Mouse (Mus musculus): ENCODE measurements around the gene Tnfaip1. TPM values are rescaled to one million over a fixed set of nuclear protein-coding genes. Genes with fewer than 3 reads are reported as not detected.
"Not testable (repeated sequence)": the region's sequence is repeated elsewhere in the genome, so short reads cannot be mapped to it uniquely, and the experiment has no call there.

The Tnfaip1 gene
- total RNA-seq (2014; rRNA removed), result 11.5 and 14.4 TPM in 2 replicates
- 13.9 and 16.7 TPM in 2 replicates for polyA plus RNA-seq (2012; rRNA removed)

GRCm38 (mm10) chr11:78536080-78536689, at the start of gene Tnfaip1, which contains the start of gene Ift20:
Tnfaip1 (minus strand) TSS chr11:78536332.
Ift20 (plus strand) TSS chr11:78536361.
- Histone ChIP-seq H3K27ac (replicated peaks; ENCODE audit: insufficient read depth, low read depth, low read length) (peak within 1 kb of the TSS; percentile 79), H3K27me3 (ENCODE audit: control insufficient read depth, insufficient read depth, low read length) (no peaks in the 10 kb centered on the region), H3K4me3 (ENCODE audit: insufficient read depth, low read depth, low read length) (peak within 1 kb of the TSS; percentile 86), H3K79me2 (ENCODE audit: control insufficient read depth, insufficient read depth, low read length) (peaks cover 15% of the 10 kb centered on the region; the same call in 1 of the 2 replicates), H3K4me1 (ENCODE audit: control insufficient read depth, insufficient read depth, low read length) (peaks cover 11% of the 10 kb centered on the region), H3K9ac (ENCODE audit: low read depth, low read length) (peak within 1 kb of the TSS; percentile 87), H3K36me3 (ENCODE audit: control insufficient read depth, insufficient read depth, low read length) (peaks cover 16% of the 10 kb centered on the region)
- DNase-seq (ENCODE audit: extremely low read depth, low read depth, low spot score), result peak; percentile 98
- no peak for TF ChIP-seq CTCF (IDR thresholded peaks at IDR 0.05; ENCODE audit: low read depth, low read length)
- peak; percentile 77 for TF ChIP-seq POLR2A (IDR thresholded peaks at IDR 0.05; ENCODE audit: extremely low read depth, insufficient read depth, low read length)
- WGBS, result under 1% methylated on average over 52 of the region's 52 CpGs

DNA sequence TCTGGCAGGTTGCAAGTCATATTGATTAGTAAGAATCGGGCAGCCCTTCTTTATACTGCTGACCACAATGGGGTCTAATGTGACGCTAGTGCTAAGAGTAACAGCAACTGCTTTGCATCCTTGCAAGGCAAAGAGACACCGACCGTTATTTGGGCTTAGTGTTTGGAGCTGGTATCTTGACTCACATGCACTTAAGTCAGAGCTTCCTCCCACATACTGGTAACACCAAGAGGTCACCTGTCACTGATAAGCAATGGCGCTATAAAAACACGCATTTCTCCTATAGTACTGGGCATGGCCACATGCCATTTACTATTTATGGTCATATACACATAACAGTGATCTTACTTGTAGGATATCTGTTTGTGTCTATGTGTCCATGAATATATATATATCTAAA, 46.7 kb upstream of the Tnfaip1 start:
- no peak overlapping the region for H3K27ac ChIP-seq (replicated peaks; ENCODE audit: insufficient read depth, low read depth, low read length)
- no peaks in the 10 kb centered on the region for H3K79me2 ChIP-seq (ENCODE audit: control insufficient read depth, insufficient read depth, low read length)
- no peak for DNase-seq (ENCODE audit: extremely low read depth, low read depth, low spot score)
- TF ChIP-seq CTCF (IDR thresholded peaks at IDR 0.05; ENCODE audit: low read depth, low read length) (no peak), POLR2A (IDR thresholded peaks at IDR 0.05; ENCODE audit: extremely low read depth, insufficient read depth, low read length) (no peak)
- no peak overlapping the region for H3K9ac ChIP-seq (ENCODE audit: low read depth, low read length)
- no peaks in the 10 kb centered on the region for H3K4me1 ChIP-seq (ENCODE audit: control insufficient read depth, insufficient read depth, low read length)
- no peak overlapping the region for H3K4me3 ChIP-seq (ENCODE audit: insufficient read depth, low read depth, low read length)
- WGBS, result 88% methylated on average over 6 of the region's 6 CpGs
- H3K27me3 ChIP-seq (ENCODE audit: control insufficient read depth, insufficient read depth, low read length), result no peaks in the 10 kb centered on the region
- H3K36me3 ChIP-seq (ENCODE audit: control insufficient read depth, insufficient read depth, low read length), result peaks cover 26% of the 10 kb centered on the region

- TF ChIP-seq POLR2A (IDR thresholded peaks at IDR 0.05; ENCODE audit: extremely low read depth, insufficient read depth, low read length) (no peak), CTCF (IDR thresholded peaks at IDR 0.05; ENCODE audit: low read depth, low read length) (no peak)
- DNase-seq (ENCODE audit: extremely low read depth, low read depth, low spot score), result peak; percentile 93
- Histone ChIP-seq H3K27me3 (ENCODE audit: control insufficient read depth, insufficient read depth, low read length) (no peaks in the 10 kb centered on the region), H3K27ac (replicated peaks; ENCODE audit: insufficient read depth, low read depth, low read length) (peak overlapping the region; percentile 72), H3K36me3 (ENCODE audit: control insufficient read depth, insufficient read depth, low read length) (peaks cover 9% of the 10 kb centered on the region; the same call in 1 of the 2 replicates), H3K4me3 (ENCODE audit: insufficient read depth, low read depth, low read length) (no peak overlapping the region), H3K4me1 (ENCODE audit: control insufficient read depth, insufficient read depth, low read length) (peaks cover 13% of the 10 kb centered on the region), H3K9ac (ENCODE audit: low read depth, low read length) (no peak overlapping the region), H3K79me2 (ENCODE audit: control insufficient read depth, insufficient read depth, low read length) (no peaks in the 10 kb centered on the region)
- 23% methylated on average over 2 of the region's 2 CpGs for WGBS
Observed at GRCm38 (mm10) chr11:78574975-78575374, 38.8 kb upstream of the Tnfaip1 start.

DNA sequence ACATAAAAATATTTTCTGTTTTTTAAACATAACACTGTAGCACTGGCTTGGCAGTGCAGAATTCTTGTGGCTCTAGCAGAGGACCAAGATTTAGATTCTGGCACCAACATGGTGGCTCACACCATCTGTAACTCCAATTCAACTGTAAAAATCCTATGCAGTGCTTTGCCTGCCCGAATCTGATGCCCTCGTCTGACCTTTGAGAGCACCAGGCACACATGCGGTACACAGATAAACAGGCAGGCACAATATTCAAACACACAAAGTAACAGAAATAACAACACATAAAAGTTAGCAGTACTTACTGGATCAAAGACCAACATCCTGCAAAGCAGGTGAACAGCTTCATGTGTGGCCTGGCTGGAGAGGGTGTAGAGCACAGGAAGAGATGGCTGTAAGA, 38.4 kb upstream of the Tnfaip1 start:
- H3K4me1 ChIP-seq (ENCODE audit: control insufficient read depth, insufficient read depth, low read length), result peaks cover 15% of the 10 kb centered on the region
- H3K36me3 ChIP-seq (ENCODE audit: control insufficient read depth, insufficient read depth, low read length), result peaks cover 8% of the 10 kb centered on the region; the same call in 1 of the 2 replicates
- WGBS, result 49% methylated on average over 3 of the region's 3 CpGs
- H3K79me2 ChIP-seq (ENCODE audit: control insufficient read depth, insufficient read depth, low read length), result no peaks in the 10 kb centered on the region
- DNase-seq (ENCODE audit: extremely low read depth, low read depth, low spot score), result no peak
- H3K9ac ChIP-seq (ENCODE audit: low read depth, low read length), result no peak overlapping the region
- H3K27ac ChIP-seq (replicated peaks; ENCODE audit: insufficient read depth, low read depth, low read length), result peak overlapping the region; percentile 68
- H3K27me3 ChIP-seq (ENCODE audit: control insufficient read depth, insufficient read depth, low read length), result no peaks in the 10 kb centered on the region
- H3K4me3 ChIP-seq (ENCODE audit: insufficient read depth, low read depth, low read length), result no peak overlapping the region
- TF ChIP-seq POLR2A (IDR thresholded peaks at IDR 0.05; ENCODE audit: extremely low read depth, insufficient read depth, low read length), result no peak

GRCm38 (mm10) chr11:78574031-78574430, 37.9 kb upstream of the Tnfaip1 start:
- not testable (repeated sequence) for H3K4me3 ChIP-seq (ENCODE audit: insufficient read depth, low read depth, low read length); H3K9ac ChIP-seq (ENCODE audit: low read depth, low read length); H3K27ac ChIP-seq (replicated peaks; ENCODE audit: insufficient read depth, low read depth, low read length); H3K79me2 ChIP-seq (ENCODE audit: control insufficient read depth, insufficient read depth, low read length); H3K27me3 ChIP-seq (ENCODE audit: control insufficient read depth, insufficient read depth, low read length); DNase-seq (ENCODE audit: extremely low read depth, low read depth, low spot score); H3K36me3 ChIP-seq (ENCODE audit: control insufficient read depth, insufficient read depth, low read length)
- H3K4me1 ChIP-seq (ENCODE audit: control insufficient read depth, insufficient read depth, low read length), result peaks cover 15% of the 10 kb centered on the region
- WGBS, result 79% methylated on average over 4 of the region's 4 CpGs

- Histone ChIP-seq H3K27me3 (ENCODE audit: control insufficient read depth, insufficient read depth, low read length) (no peaks in the 10 kb centered on the region), H3K27ac (replicated peaks; ENCODE audit: insufficient read depth, low read depth, low read length) (no peak overlapping the region), H3K79me2 (ENCODE audit: control insufficient read depth, insufficient read depth, low read length) (no peaks in the 10 kb centered on the region), H3K9ac (ENCODE audit: low read depth, low read length) (no peak overlapping the region), H3K36me3 (ENCODE audit: control insufficient read depth, insufficient read depth, low read length) (peaks cover 4% of the 10 kb centered on the region; the same call in 1 of the 2 replicates), H3K4me3 (ENCODE audit: insufficient read depth, low read depth, low read length) (no peak overlapping the region), H3K4me1 (ENCODE audit: control insufficient read depth, insufficient read depth, low read length) (peaks cover 15% of the 10 kb centered on the region)
- WGBS, result 59% methylated on average over 6 of the region's 6 CpGs
- peak; percentile 30 for DNase-seq (ENCODE audit: extremely low read depth, low read depth, low spot score)
- no peak for TF ChIP-seq CTCF (IDR thresholded peaks at IDR 0.05; ENCODE audit: low read depth, low read length)
- no peak for TF ChIP-seq POLR2A (IDR thresholded peaks at IDR 0.05; ENCODE audit: extremely low read depth, insufficient read depth, low read length)
Observed at GRCm38 (mm10) chr11:78571854-78572253, 35.7 kb upstream of the Tnfaip1 start.

Measured in liver, adult 2 months (tissue).